Mouse (Mus musculus) ES-CJ7 (cell line): ENCODE measurements at regions not wholly inside any gene's neighbourhood (a gene's known extent, or its start where the extent isn't known, plus 50 kb on each side); places are given as distances from the start of the nearest gene placed in this dataset.
A peak's percentile ranks its signal among the peaks of the same experiment; 100 is the strongest.
"Not testable (repeated sequence)": the region's sequence is repeated elsewhere in the genome, so short reads cannot be mapped to it uniquely, and the experiment has no call there.

Experiments used
- DNase-seq: peaks from one replicate; pipeline ENCODE4 v3.0.0; 2011; ENCODE audit warnings: low read depth, low spot score

GRCm38 (mm10) chr11:40309646-40310045, 385.4 kb downstream of the Mat2b start:
- DNase-seq: no peak

- no peak for DNase-seq
These were observed 392.4 kb downstream of the Mat2b start for GRCm38 (mm10) chr11:40302568-40302967.

- DNase-seq: not testable (repeated sequence)
These were observed 395.0 kb downstream of the Mat2b start for GRCm38 (mm10) chr11:40299987-40300386.

- DNase-seq: no peak
These were observed 408.1 kb downstream of the Mat2b start for GRCm38 (mm10) chr11:40286936-40287335.

- DNase-seq: no peak
These were observed 408.6 kb downstream of the Mat2b start for GRCm38 (mm10) chr11:40286391-40286790.

- DNase-seq: no peak
These were observed 418.3 kb downstream of the Mat2b start for GRCm38 (mm10) chr11:40276737-40277136.

- peak; percentile 19 for DNase-seq
These were observed 441.9 kb downstream of the Mat2b start for GRCm38 (mm10) chr11:40253123-40253522.

GRCm38 (mm10) chr11:40252399-40252798, 442.6 kb downstream of the Mat2b start:
- no peak for DNase-seq

GRCm38 (mm10) chr11:40251131-40251530, 443.9 kb downstream of the Mat2b start:
- no peak for DNase-seq

- no peak for DNase-seq
These were observed 478.6 kb downstream of the Mat2b start for GRCm38 (mm10) chr11:40216391-40216790.
